Mouse (Mus musculus) stomach, postnatal 0 days (tissue): ENCODE measurements around the gene 0610010K14Rik.

Experiments used
- CTCF ChIP-seq: IDR thresholded peaks from 2 replicates; pipeline ENCODE4 v1.5.1; 2016; ENCODE audit warnings: antibody characterized with exemption, low read depth, mild to moderate bottlenecking, moderate library complexity
- EP300 ChIP-seq: optimal IDR thresholded peaks from 2 replicates; pipeline ENCODE3; 2016; ENCODE audit warnings: antibody characterized with exemption

DNA sequence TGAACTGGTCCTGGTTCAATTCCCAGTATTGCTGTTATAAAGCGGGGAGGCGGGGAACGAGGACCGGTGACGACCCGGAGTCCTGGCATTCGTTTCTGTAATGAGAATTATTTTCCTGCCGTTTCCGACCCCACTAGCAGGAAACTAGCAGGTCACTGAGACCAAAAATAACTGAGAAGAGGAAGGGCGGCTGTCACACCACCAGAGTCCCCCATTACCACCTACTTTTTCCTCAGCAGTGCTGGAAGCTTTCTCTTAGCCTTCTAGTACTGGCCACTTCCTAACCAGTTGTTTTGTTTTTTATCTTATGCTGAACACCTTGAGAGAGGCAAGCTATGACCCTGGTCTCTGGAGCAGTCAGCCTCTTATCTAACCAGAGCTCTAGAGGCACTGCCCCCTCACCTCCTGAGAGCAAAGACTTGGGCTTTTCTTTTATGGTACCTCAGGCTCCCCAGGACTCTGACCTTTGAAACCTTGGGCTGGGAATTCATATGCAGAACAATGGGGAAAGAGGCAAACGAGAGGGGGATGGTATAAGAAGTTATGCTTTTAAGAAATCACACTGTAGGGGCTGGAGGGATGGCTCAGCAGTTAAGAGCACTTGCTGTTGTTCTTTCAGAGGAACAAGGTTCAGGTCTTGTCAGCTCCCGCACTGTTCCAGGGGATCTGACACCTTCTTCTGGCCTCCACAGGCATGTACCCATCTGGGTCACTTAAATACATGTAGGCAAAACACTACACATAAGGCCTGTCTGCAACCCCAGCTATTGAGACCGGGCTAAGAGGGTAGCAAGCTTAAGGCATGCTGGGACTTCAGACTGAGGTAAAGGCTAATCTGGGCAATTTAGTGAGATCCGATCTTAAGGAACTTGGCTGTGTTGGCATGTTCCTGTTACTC, 15.9 kb downstream of the 0610010K14Rik start:
- no peak for TF ChIP-seq CTCF
- TF ChIP-seq EP300 = no peak
